7 mouse cellular contexts compared by ENCODE assay signal in the genomic region with DNA sequence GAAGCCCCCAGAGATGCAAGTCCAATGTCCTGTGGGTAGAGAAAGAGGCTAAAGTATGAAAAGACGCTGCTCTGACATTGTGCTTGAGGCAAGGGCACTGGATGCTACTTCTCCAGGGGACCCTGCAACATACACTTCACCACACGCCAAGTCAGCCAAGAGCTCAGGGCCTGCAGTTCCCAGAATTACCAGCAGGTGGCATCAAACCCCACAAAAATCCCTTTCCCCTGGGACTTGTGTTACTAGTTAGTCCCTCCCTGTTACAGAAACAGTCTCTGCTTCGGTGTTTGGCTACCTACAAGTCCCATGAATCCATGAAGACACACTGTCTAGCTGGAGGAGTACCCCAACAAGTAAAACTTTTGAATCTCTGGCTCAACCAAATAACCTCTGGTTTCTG. TPM values are rescaled to one million over a fixed set of nuclear protein-coding genes. Genes with fewer than 3 reads are reported as not detected.
A peak's percentile ranks its signal among the peaks of the same experiment; 100 is the strongest.
DNase-seq lines count a peak whose midpoint lies in the region; ATAC-seq and TF ChIP-seq lines count a peak whose summit lies in the region.

No protein-coding gene starts in this region.

- H3K36me3 ChIP-seq in intestine, embryonic 15.5 days = no peaks in the 10 kb centered on the region
- no peaks in the 10 kb centered on the region for H3K36me3 ChIP-seq in midbrain, postnatal 0 days (ENCODE audit: insufficient read depth, low read length)

- TF ChIP-seq CTCF in midbrain, postnatal 0 days (IDR thresholded peaks at IDR 0.05) = peak; percentile 98

- DNase-seq in adipocyte (ENCODE audit: low spot score) = peak; percentile 81
- peak; percentile 90 for DNase-seq in cerebellum, postnatal 14 days
- DNase-seq in frontal cortex, postnatal 36 days (ENCODE audit: low spot score in 2 of 2) = peak; percentile 81 to 86
- peak; percentile 83 to 88 for DNase-seq in left cerebral cortex, postnatal 14 days (ENCODE audit: low spot score in 2 of 2)
- peak; percentile 95 for DNase-seq in midbrain, postnatal 0 days (ENCODE audit: low spot score)
- DNase-seq in spleen, postnatal 10 days (ENCODE audit: low spot score in 2 of 2) = peak; percentile 68 to 81

- ATAC-seq in intestine, embryonic 15.5 days = 0 out of 2 replicates have a peak, but pooled peaks have one; percentile 60
- ATAC-seq in midbrain, postnatal 0 days (ENCODE audit: low FRiP score) = peak; percentile 23; the same call in 1 of the 2 replicates

- H3K9me3 ChIP-seq in intestine, embryonic 15.5 days = no peaks in the 10 kb centered on the region
- no peaks in the 10 kb centered on the region for H3K9me3 ChIP-seq in midbrain, postnatal 0 days (ENCODE audit: low read length)

- H3K27me3 ChIP-seq in intestine, embryonic 15.5 days (replicated peaks) = peaks cover 3% of the 10 kb centered on the region; the same call in 1 of the 2 replicates
- H3K27me3 ChIP-seq in midbrain, postnatal 0 days (ENCODE audit: insufficient read depth, low read length) = no peaks in the 10 kb centered on the region

- no peak overlapping the region for H3K9ac ChIP-seq in intestine, embryonic 15.5 days
- no peak overlapping the region for H3K9ac ChIP-seq in midbrain, postnatal 0 days (replicated peaks; ENCODE audit: low read length, poor library complexity, severe bottlenecking)

- H3K27ac ChIP-seq in intestine, embryonic 15.5 days = no peak overlapping the region
- no peak overlapping the region for H3K27ac ChIP-seq in midbrain, postnatal 0 days (ENCODE audit: low read depth, low read length)

- H3K4me1 ChIP-seq in intestine, embryonic 15.5 days (replicated peaks) = peaks cover 4% of the 10 kb centered on the region; the same call in 1 of the 2 replicates
- no peaks in the 10 kb centered on the region for H3K4me1 ChIP-seq in midbrain, postnatal 0 days (ENCODE audit: insufficient read depth, low read length)

- H3K4me2 ChIP-seq in intestine, embryonic 15.5 days (replicated peaks) = no peak overlapping the region
- H3K4me2 ChIP-seq in midbrain, postnatal 0 days (ENCODE audit: low read depth, low read length, poor library complexity, severe bottlenecking) = no peak overlapping the region

- intact Hi-C loops in left cerebral cortex, postnatal 14 days (cut with DNase I) = loop anchor here (1.0 to 10.0 kb wide), 3 partner anchors 24 to 240 kb away; no protein-coding TSS in a partner anchor

- no peak overlapping the region for H3K4me3 ChIP-seq in intestine, embryonic 15.5 days (replicated peaks)
- H3K4me3 ChIP-seq in midbrain, postnatal 0 days (ENCODE audit: low read depth, low read length) = no peak overlapping the region

- WGBS in intestine, embryonic 15.5 days = 9% methylated on average over 3 of the region's 3 CpGs
- WGBS in midbrain, postnatal 0 days = 4% methylated on average over 3 of the region's 3 CpGs

RNA-seq across cellular contexts. Expression of gene Th, which starts 36.3 kb away (rescaled TPM):
- 7.7 and 11.3 TPM in 2 replicates for polyA plus RNA-seq in intestine, embryonic 15.5 days (2015; fragmentation: Nextera tagmentation; extraction: Ambion mirVana)
- total RNA-seq in left cerebral cortex, postnatal 14 days (2021) = 1 to 10 TPM in 1 of 2 experiments, under 1 TPM in 1; 0.62 to 2.1 TPM
- total RNA-seq in midbrain, postnatal 0 days (2014; rRNA removed) = 23.8 and 27.1 TPM in 2 replicates
- polyA plus RNA-seq in midbrain, postnatal 0 days (2015; fragmentation: Nextera tagmentation; extraction: Ambion mirVana) = 26.2 and 35.0 TPM in 2 replicates
